Mouse (Mus musculus) MEL (cell line): ENCODE results near the gene Steap4. TPM values are rescaled to one million over a fixed set of nuclear protein-coding genes. Genes with fewer than 3 reads are reported as not detected.

ENCODE experiments used
- DNase-seq: peaks from one replicate; pipeline ENCODE4 v3.0.0; 2011; ENCODE audit warnings: low read depth, low spot score
- H3K27ac ChIP-seq: 2 replicates; pipeline ENCODE4 v1.5.1; 2012; ENCODE audit warnings: low read depth, mild to moderate bottlenecking, control low read depth, low read length, moderate library complexity; ENCODE audit not compliant: control insufficient read depth
- H3K27me3 ChIP-seq, 2 experiments: fragments of 150-350 bp in 1 of 2; sonication (generic) in 1 of 2; 2 replicates each; pipeline ENCODE4 v1.6.1; 2012; ENCODE audit warnings: low read length in 2 of 2, mild to moderate bottlenecking in 2 of 2, improper control_type of control experiment in 1 of 2, moderate library complexity in 1 of 2; ENCODE audit not compliant: insufficient read depth in 2 of 2, control insufficient read depth in 1 of 2
- H3K36me3 ChIP-seq, 2 experiments: 2 replicates each; pipeline ENCODE4 v1.6.1; 2012 to 2014; ENCODE audit warnings: low read length in 2 of 2, improper control_type of control experiment in 1 of 2, inconsistent platforms in 1 of 2, mild to moderate bottlenecking in 1 of 2; ENCODE audit not compliant: insufficient read depth in 2 of 2, control insufficient read depth in 1 of 2
- H3K4me1 ChIP-seq, 2 experiments: fragments of 150-350 bp in 1 of 2; sonication (generic) in 1 of 2; 2 replicates each; pipeline ENCODE4 v1.6.1; 2012; ENCODE audit warnings: low read length in 2 of 2, improper control_type of control experiment in 1 of 2, mild to moderate bottlenecking in 1 of 2; ENCODE audit not compliant: insufficient read depth in 2 of 2, control insufficient read depth in 1 of 2
- H3K4me3 ChIP-seq, 2 experiments: fragments of 150-350 bp in 1 of 2; sonication (generic) in 1 of 2; 2 replicates each; pipeline ENCODE4 v1.5.1; 2012; ENCODE audit warnings: low read depth in 2 of 2, low read length in 2 of 2, mild to moderate bottlenecking in 2 of 2, moderate library complexity in 2 of 2, control low read depth in 1 of 2, improper control_type of control experiment in 1 of 2; ENCODE audit not compliant: control insufficient read depth in 1 of 2, insufficient read depth in 1 of 2
- H3K79me2 ChIP-seq: 2 replicates; pipeline ENCODE4 v1.6.1; 2012; ENCODE audit warnings: mild to moderate bottlenecking, low read length, moderate library complexity; ENCODE audit not compliant: control insufficient read depth, poor library complexity, insufficient read depth
- H3K9ac ChIP-seq: 2 replicates; pipeline ENCODE4 v1.6.1; 2012; ENCODE audit warnings: low read depth, mild to moderate bottlenecking, control low read depth, low read length, moderate library complexity; ENCODE audit not compliant: control insufficient read depth, poor library complexity, severe bottlenecking
- H3K9me3 ChIP-seq: fragments of 150-350 bp; sonication (generic); replicated peaks from 2 replicates; pipeline ENCODE4 v1.6.1; 2012; ENCODE audit warnings: mild to moderate bottlenecking, low read length, improper control_type of control experiment, moderate library complexity; ENCODE audit not compliant: insufficient read depth
- BHLHE40 ChIP-seq: IDR thresholded peaks from 2 replicates; pipeline ENCODE4 v1.6.1; 2012; ENCODE audit warnings: low read depth, mild to moderate bottlenecking, inconsistent platforms, low read length, improper control_type of control experiment, borderline replicate concordance
- CHD1 ChIP-seq: IDR thresholded peaks from 2 replicates; pipeline ENCODE4 v1.6.1; 2012; ENCODE audit warnings: low read depth, mild to moderate bottlenecking, inconsistent platforms, low read length, improper control_type of control experiment
- CHD2 ChIP-seq: IDR thresholded peaks from 2 replicates; pipeline ENCODE4 v1.6.1; 2011; ENCODE audit warnings: low read length, improper control_type of control experiment
- CTCF ChIP-seq, 3 experiments: IDR thresholded peaks in 2 of 3; conservative IDR thresholded peaks in 1 of 3; 2 replicates each; pipeline ENCODE4 v1.5.1; 2011 to 2012; ENCODE audit warnings: low read length in 3 of 3, low read depth in 2 of 3, mild to moderate bottlenecking in 2 of 3, improper control_type of control experiment in 1 of 3, inconsistent platforms in 1 of 3, mixed read lengths in 1 of 3, moderate library complexity in 1 of 3; ENCODE audit not compliant: control insufficient read depth in 1 of 3, insufficient read depth in 1 of 3, poor library complexity in 1 of 3, severe bottlenecking in 1 of 3
- E2F4 ChIP-seq: IDR thresholded peaks from 2 replicates; pipeline ENCODE4 v1.6.1; 2011; ENCODE audit warnings: low read depth, low read length, improper control_type of control experiment, borderline replicate concordance
- ELF1 ChIP-seq: IDR thresholded peaks from 2 replicates; pipeline ENCODE4 v1.6.1; 2014; ENCODE audit warnings: low read depth, mild to moderate bottlenecking, inconsistent platforms, low read length, improper control_type of control experiment, moderate library complexity
- EP300 ChIP-seq, 2 experiments: IDR thresholded peaks; 2 replicates each; pipeline ENCODE4 v1.6.1; 2011; ENCODE audit warnings: improper control_type of control experiment in 2 of 2, low read length in 2 of 2, low read depth in 1 of 2, mild to moderate bottlenecking in 1 of 2
- JUND ChIP-seq: IDR thresholded peaks from 2 replicates; pipeline ENCODE4 v1.6.1; 2011; ENCODE audit warnings: low read depth, mild to moderate bottlenecking, improper control_type of control experiment, low read length
- KAT2A ChIP-seq: conservative IDR thresholded peaks from 2 replicates; pipeline ENCODE4 v1.6.1; 2012; ENCODE audit warnings: low read depth, low read length, improper control_type of control experiment, inconsistent platforms
- MAFK ChIP-seq: IDR thresholded peaks from 2 replicates; pipeline ENCODE4 v1.6.1; 2011; ENCODE audit warnings: low read depth, mild to moderate bottlenecking, low read length, improper control_type of control experiment, borderline replicate concordance
- MAX ChIP-seq: IDR thresholded peaks from 2 replicates; pipeline ENCODE4 v1.6.1; 2011; ENCODE audit warnings: low read length, improper control_type of control experiment
- MAZ ChIP-seq: IDR thresholded peaks from 2 replicates; pipeline ENCODE4 v1.6.1; 2012; ENCODE audit warnings: low read depth, mild to moderate bottlenecking, inconsistent platforms, low read length, improper control_type of control experiment
- MEF2A ChIP-seq: IDR thresholded peaks from 2 replicates; pipeline ENCODE4 v1.6.1; 2014; ENCODE audit warnings: low read depth, mild to moderate bottlenecking, inconsistent platforms, low read length, improper control_type of control experiment; ENCODE audit not compliant: poor library complexity, insufficient replicate concordance, severe bottlenecking; ENCODE audit errors: extremely low read depth
- NRF1 ChIP-seq: IDR thresholded peaks from 2 replicates; pipeline ENCODE4 v1.6.1; 2014; ENCODE audit warnings: low read depth, mild to moderate bottlenecking, inconsistent platforms, low read length, improper control_type of control experiment, moderate library complexity; ENCODE audit not compliant: poor library complexity, insufficient read depth, severe bottlenecking
- POLR2A ChIP-seq, 2 experiments: IDR thresholded peaks; 2 replicates each; pipeline ENCODE4 v1.6.1; 2011 to 2012; ENCODE audit warnings: low read length in 2 of 2, mild to moderate bottlenecking in 2 of 2, control low read depth in 1 of 2, improper control_type of control experiment in 1 of 2, low read depth in 1 of 2, moderate library complexity in 1 of 2; ENCODE audit not compliant: control insufficient read depth in 1 of 2, insufficient read depth in 1 of 2, poor library complexity in 1 of 2
- POLR2AphosphoS2 ChIP-seq: IDR thresholded peaks from 2 replicates; pipeline ENCODE4 v1.6.1; 2011; ENCODE audit warnings: low read length, improper control_type of control experiment
- POLR2AphosphoS5 ChIP-seq: IDR thresholded peaks from 2 replicates; pipeline ENCODE4 v1.6.1; 2012; ENCODE audit warnings: low read depth, borderline replicate concordance, mild to moderate bottlenecking, inconsistent platforms, low read length, moderate library complexity, mixed read lengths
- SIN3A ChIP-seq: IDR thresholded peaks from 2 replicates; pipeline ENCODE4 v1.6.1; 2012; ENCODE audit warnings: low read length, improper control_type of control experiment, inconsistent platforms
- TAL1 ChIP-seq: IDR thresholded peaks from 2 replicates; pipeline ENCODE4 v1.6.1; 2012; ENCODE audit warnings: mild to moderate bottlenecking, inconsistent platforms, low read length, moderate library complexity, mixed read lengths
- TCF12 ChIP-seq: IDR thresholded peaks from 2 replicates; pipeline ENCODE4 v1.6.1; 2014; ENCODE audit warnings: low read depth, mild to moderate bottlenecking, inconsistent platforms, low read length, improper control_type of control experiment, moderate library complexity
- ZC3H11A ChIP-seq: IDR thresholded peaks from 2 replicates; pipeline ENCODE4 v1.6.1; 2012; ENCODE audit warnings: low read depth, mild to moderate bottlenecking, inconsistent platforms, low read length, improper control_type of control experiment
- ZNF384 ChIP-seq: IDR thresholded peaks from 2 replicates; pipeline ENCODE4 v1.6.1; 2012; ENCODE audit warnings: low read depth, mild to moderate bottlenecking, inconsistent platforms, low read length, improper control_type of control experiment
- polyA plus RNA-seq, 2 experiments: library from polyadenylated mRNA; stranded (reverse) in 1 of 2; unstranded in 1 of 2; fragments of >175 nt in 1 of 2; fragments of >200 nt in 1 of 2; gene quantifications; 2 replicates each; pipeline versions ENCODE4 v1.2.1 to v1.2.4; 2012; ENCODE audit warnings: low replicate concordance in 2 of 2, low read depth in 1 of 2; ENCODE audit not compliant: insufficient read length in 2 of 2, insufficient read depth in 1 of 2, missing spikeins in 1 of 2
- total RNA-seq: library from RNA; depleted of rRNA; stranded (reverse); fragments of 300-350 nt; gene quantifications from 2 replicates; pipeline ENCODE4 v1.2.3, GENCODE M21; 2012

Steap4 gene
- total and polyA plus RNA-seq, 3 experiments: not detected

DNA sequence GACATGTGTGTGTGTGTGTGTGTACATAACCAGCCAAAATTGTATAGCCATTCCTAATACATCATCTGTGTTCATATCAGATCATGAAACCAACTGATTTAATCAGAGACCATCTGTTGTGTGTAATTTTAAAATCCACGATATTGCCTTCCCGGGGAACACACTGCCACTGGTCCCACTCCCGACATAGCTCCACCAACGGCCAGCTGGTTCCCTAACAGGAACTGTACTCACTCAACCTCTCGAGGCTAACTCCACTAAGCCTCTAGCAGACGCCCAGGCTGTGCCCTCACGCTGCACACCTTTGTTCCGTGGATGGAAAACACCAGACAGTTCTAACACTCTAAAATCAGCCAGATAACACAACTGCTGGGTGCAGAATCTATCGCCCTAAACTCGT is 40.2 kb downstream of the Steap4 start:
- TF ChIP-seq POLR2AphosphoS5: no peak
- no peak for TF ChIP-seq MAZ
- TF ChIP-seq ELF1: no peak
- TF ChIP-seq ZC3H11A: no peak
- TF ChIP-seq TAL1: no peak
- TF ChIP-seq POLR2A (IDR thresholded peaks at IDR 0.05; ENCODE audit: control insufficient read depth in 1 of 2, insufficient read depth in 1 of 2, low read depth in 1 of 2, low read length in 2 of 2, poor library complexity in 1 of 2): no peak
- TF ChIP-seq CHD2: no peak
- no peak for TF ChIP-seq BHLHE40
- no peak for TF ChIP-seq E2F4
- no peak for TF ChIP-seq NRF1
- no peak for TF ChIP-seq TCF12
- TF ChIP-seq SIN3A: no peak
- TF ChIP-seq MEF2A: no peak
- no peak for TF ChIP-seq CHD1
- no peak for TF ChIP-seq KAT2A
- no peak for TF ChIP-seq ZNF384
- no peak for TF ChIP-seq MAFK
- TF ChIP-seq EP300 (IDR thresholded peaks at IDR 0.05; ENCODE audit: low read depth in 1 of 2, low read length in 2 of 2): no peak
- TF ChIP-seq, all 39 proteins: peak for 0
- no peak overlapping the region for H3K4me3 ChIP-seq

DNA sequence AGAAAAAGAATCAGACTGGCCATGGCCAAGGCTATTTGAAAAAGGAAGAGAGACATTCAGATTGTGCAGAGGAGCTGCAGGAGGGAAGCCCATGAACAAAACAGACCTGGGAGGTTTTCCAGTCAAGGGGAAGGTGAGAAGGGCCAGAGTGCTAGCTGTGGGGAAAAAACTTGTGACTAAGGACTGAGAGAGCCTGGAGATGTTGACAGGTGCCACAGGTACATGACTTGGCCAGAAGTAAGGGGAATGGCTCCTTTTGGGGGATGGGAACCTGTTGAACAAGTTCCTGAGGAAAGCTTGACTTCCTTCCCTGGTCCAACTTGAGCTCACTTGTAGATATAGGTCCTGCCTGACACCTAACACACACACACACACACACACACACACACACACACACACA is 42.6 kb downstream of the Steap4 start:
- no peaks in the 10 kb centered on the region for H3K4me1 ChIP-seq
- H3K9me3 ChIP-seq: no peaks in the 10 kb centered on the region
- no peak overlapping the region for H3K4me3 ChIP-seq
- H3K9ac ChIP-seq: no peak overlapping the region
- no peak for TF ChIP-seq POLR2AphosphoS2
- no peak for TF ChIP-seq JUND
- no peak for TF ChIP-seq ZNF384
- TF ChIP-seq POLR2AphosphoS5: no peak
- no peak for TF ChIP-seq KAT2A
- TF ChIP-seq MAX: no peak
- TF ChIP-seq E2F4: no peak
- TF ChIP-seq EP300 (IDR thresholded peaks at IDR 0.05; ENCODE audit: low read depth in 1 of 2, low read length in 2 of 2): no peak
- TF ChIP-seq TCF12: no peak
- TF ChIP-seq BHLHE40: no peak
- no peak for TF ChIP-seq CTCF (IDR thresholded peaks at IDR 0.05 in 2 of 3, conservative IDR thresholded peaks at IDR 0.05 in 1 of 3; ENCODE audit: control insufficient read depth in 1 of 3, insufficient read depth in 1 of 3, low read depth in 2 of 3, low read length in 3 of 3, poor library complexity in 1 of 3, severe bottlenecking in 1 of 3)
- TF ChIP-seq POLR2A (IDR thresholded peaks at IDR 0.05; ENCODE audit: control insufficient read depth in 1 of 2, insufficient read depth in 1 of 2, low read depth in 1 of 2, low read length in 2 of 2, poor library complexity in 1 of 2): no peak
- no peaks in the 10 kb centered on the region for H3K27me3 ChIP-seq
- H3K27ac ChIP-seq: no peak overlapping the region
- no peaks in the 10 kb centered on the region for H3K79me2 ChIP-seq
- no peak for DNase-seq
- no peaks in the 10 kb centered on the region for H3K36me3 ChIP-seq

More for the DNA sequence above, 40.2 kb downstream of the Steap4 start:
- Histone ChIP-seq H3K79me2 (no peaks in the 10 kb centered on the region), H3K36me3 (no peaks in the 10 kb centered on the region), H3K9me3 (no peaks in the 10 kb centered on the region), H3K4me1 (no peaks in the 10 kb centered on the region), H3K27me3 (no peaks in the 10 kb centered on the region), H3K9ac (no peak overlapping the region), H3K27ac (no peak overlapping the region)
- no peak for DNase-seq
